Mouse (Mus musculus) G1E (cell line): ENCODE measurements at regions not wholly inside any gene's neighbourhood (a gene's known extent, or its start where the extent isn't known, plus 50 kb on each side); places are given as distances from the start of the nearest gene placed in this dataset.

Experiments
- ATAC-seq: 2 replicates; pipeline ENCODE4 v1.8.0; 2016; ENCODE audit warnings: mild to moderate bottlenecking; ENCODE audit not compliant: insufficient number of reproducible peaks, poor library complexity, low FRiP score, severe bottlenecking; ENCODE audit errors: extremely low read depth
- DNase-seq: peaks from one replicate; pipeline ENCODE4 v3.0.0; 2012; ENCODE audit warnings: low spot score
- H3K27me3 ChIP-seq: 2 replicates; pipeline ENCODE4 v1.6.1; 2012; ENCODE audit warnings: mild to moderate bottlenecking, low read length, inconsistent platforms; ENCODE audit not compliant: insufficient read depth
- H3K36me3 ChIP-seq: replicated peaks from 2 replicates; pipeline ENCODE3; 2012; ENCODE audit warnings: mild to moderate bottlenecking, inconsistent platforms
- H3K4me1 ChIP-seq: 2 replicates; pipeline ENCODE4 v1.6.1; 2012; ENCODE audit warnings: low read depth, low read length, inconsistent platforms, mixed read lengths; ENCODE audit not compliant: insufficient read depth
- H3K4me3 ChIP-seq: 2 replicates; pipeline ENCODE4 v1.5.1; 2012; ENCODE audit warnings: low read depth, mild to moderate bottlenecking, inconsistent platforms, low read length, moderate library complexity, mixed read lengths
- H3K9me3 ChIP-seq: replicated peaks from 2 replicates; pipeline ENCODE4 v1.6.1; 2012; ENCODE audit warnings: inconsistent platforms
- CTCF ChIP-seq: IDR thresholded peaks from 2 replicates; pipeline ENCODE4 v1.5.1; 2012; ENCODE audit warnings: low read depth, low read length, inconsistent platforms, mixed read lengths
- GATA1 ChIP-seq: IDR thresholded peaks from 2 replicates; pipeline ENCODE4 v1.6.1; 2012; ENCODE audit warnings: borderline replicate concordance, low read length, inconsistent platforms, mixed read lengths
- GATA2 ChIP-seq: IDR thresholded peaks from 2 replicates; pipeline ENCODE4 v1.6.1; 2012; ENCODE audit warnings: low read depth, low read length, inconsistent platforms, borderline replicate concordance
- POLR2AphosphoS5 ChIP-seq: IDR thresholded peaks from 2 replicates; pipeline ENCODE4 v1.6.1; 2012; ENCODE audit warnings: low read depth, low read length, inconsistent platforms; ENCODE audit not compliant: insufficient replicate concordance
- TAL1 ChIP-seq: conservative IDR thresholded peaks from 2 replicates; pipeline ENCODE4 v1.6.1; 2012; ENCODE audit warnings: low read depth, low read length, inconsistent platforms, mixed read lengths

GRCm38 (mm10) chr6:51678743-51679142 lies 155.0 kb downstream of the Snx10 start:
- ATAC-seq (no peak), DNase-seq (no peak)
- Histone ChIP-seq H3K27me3 (no peaks in the 10 kb centered on the region), H3K9me3 (no peaks in the 10 kb centered on the region), H3K4me3 (no peak overlapping the region), H3K4me1 (no peaks in the 10 kb centered on the region), H3K36me3 (no peaks in the 10 kb centered on the region)
- TF ChIP-seq TAL1 (no peak), GATA1 (no peak), POLR2AphosphoS5 (no peak)

- no peaks in the 10 kb centered on the region for H3K27me3 ChIP-seq
- no peak for ATAC-seq
- no peak for DNase-seq
- no peaks in the 10 kb centered on the region for H3K4me1 ChIP-seq
- no peak overlapping the region for H3K4me3 ChIP-seq
- no peaks in the 10 kb centered on the region for H3K9me3 ChIP-seq
- no peaks in the 10 kb centered on the region for H3K36me3 ChIP-seq
- TF ChIP-seq TAL1 (no peak), CTCF (no peak), GATA2 (no peak), POLR2AphosphoS5 (no peak), GATA1 (no peak)
These were observed 156.6 kb downstream of the Snx10 start for GRCm38 (mm10) chr6:51680239-51680857.

- no peak for ATAC-seq
- TF ChIP-seq GATA2 (no peak), TAL1 (no peak), POLR2AphosphoS5 (no peak), GATA1 (no peak), CTCF (no peak)
- DNase-seq: no peak
These were observed 159.4 kb downstream of the Snx10 start for GRCm38 (mm10) chr6:51683131-51683530.

GRCm38 (mm10) chr6:51685651-51686287 lies 162.1 kb downstream of the Snx10 start:
- Histone ChIP-seq H3K36me3 (no peaks in the 10 kb centered on the region), H3K4me1 (no peaks in the 10 kb centered on the region), H3K9me3 (no peaks in the 10 kb centered on the region), H3K4me3 (no peak overlapping the region), H3K27me3 (peaks cover 3% of the 10 kb centered on the region; the same call in 1 of the 2 replicates)
- no peak for DNase-seq
- TF ChIP-seq GATA2 (no peak), GATA1 (no peak), POLR2AphosphoS5 (no peak), TAL1 (no peak), CTCF (no peak)
- ATAC-seq: no peak

More at GRCm38 (mm10) chr6:51683131-51683530, 159.4 kb downstream of the Snx10 start:
- Histone ChIP-seq H3K36me3 (no peaks in the 10 kb centered on the region), H3K9me3 (no peaks in the 10 kb centered on the region), H3K4me3 (no peak overlapping the region), H3K27me3 (peaks cover 3% of the 10 kb centered on the region; the same call in 1 of the 2 replicates), H3K4me1 (no peaks in the 10 kb centered on the region)

GRCm38 (mm10) chr6:51690795-51691563 lies 167.3 kb downstream of the Snx10 start:
- Histone ChIP-seq H3K27me3 (peaks cover 2% of the 10 kb centered on the region; the same call in 1 of the 2 replicates), H3K4me1 (no peaks in the 10 kb centered on the region), H3K4me3 (no peak overlapping the region), H3K9me3 (no peaks in the 10 kb centered on the region), H3K36me3 (no peaks in the 10 kb centered on the region)
- ATAC-seq (no peak), DNase-seq (no peak)
- no peak for TF ChIP-seq GATA2
- no peak for TF ChIP-seq CTCF
- no peak for TF ChIP-seq POLR2AphosphoS5
- TF ChIP-seq TAL1: no peak
- no peak for TF ChIP-seq GATA1

GRCm38 (mm10) chr6:51693984-51694383 lies 170.3 kb downstream of the Snx10 start:
- no peak overlapping the region for H3K4me3 ChIP-seq
- no peaks in the 10 kb centered on the region; the same call in 1 of the 2 replicates for H3K27me3 ChIP-seq
- H3K36me3 ChIP-seq: no peaks in the 10 kb centered on the region
- H3K9me3 ChIP-seq: no peaks in the 10 kb centered on the region
- DNase-seq: no peak
- H3K4me1 ChIP-seq: no peaks in the 10 kb centered on the region
- no peak for ATAC-seq
- TF ChIP-seq TAL1: no peak
- TF ChIP-seq GATA2: no peak
- TF ChIP-seq GATA1: no peak
- no peak for TF ChIP-seq POLR2AphosphoS5
- TF ChIP-seq CTCF: no peak
